ENCODE assay signal across 16 mouse cellular contexts in the genomic region with DNA sequence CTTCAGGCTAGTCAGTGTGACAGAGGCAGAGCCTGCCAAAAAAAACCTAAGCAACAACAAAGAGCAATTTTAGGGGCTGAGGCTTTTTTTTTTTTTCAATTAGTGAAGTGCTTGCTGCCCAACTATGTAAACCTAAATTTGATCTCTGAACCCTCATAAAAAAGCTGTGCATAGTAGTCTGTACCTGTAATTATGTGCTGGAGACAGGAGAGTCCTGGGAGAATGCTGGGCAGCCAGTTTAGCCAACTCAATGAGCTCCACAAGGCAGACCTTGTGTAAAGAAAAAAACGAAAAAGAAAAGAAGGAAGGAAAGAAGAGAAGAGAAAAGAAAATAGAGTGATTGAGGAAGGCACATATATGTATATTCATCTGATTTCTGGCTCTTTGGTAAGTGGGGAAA.
"Had no signal": no experiment of that assay in that cellular context is flagged by ENCODE, and none has a peak within 500 bp of the region (broad histone marks: within the 10 kb centered on the region; RNA-seq: fewer than 3 reads in every experiment).

No protein-coding gene starts in this region.

- H3K9me3 ChIP-seq: neural tube, embryonic 12.5 days; neural tube, embryonic 13.5 days; neural tube, embryonic 15.5 days; stomach, embryonic 15.5 days had no signal

- H3K27ac ChIP-seq: neural tube, embryonic 12.5 days; neural tube, embryonic 13.5 days; neural tube, embryonic 15.5 days; stomach, embryonic 15.5 days; stomach, postnatal 0 days had no signal

- H3K4me1 ChIP-seq: neural tube, embryonic 12.5 days; stomach, embryonic 15.5 days had no signal

- H3K27me3 ChIP-seq: neural tube, embryonic 12.5 days; neural tube, embryonic 13.5 days; neural tube, embryonic 15.5 days; stomach, embryonic 15.5 days had no signal

- H3K4me3 ChIP-seq: neural tube, embryonic 12.5 days; neural tube, embryonic 13.5 days; neural tube, embryonic 15.5 days; stomach, embryonic 15.5 days had no signal

- H3K9ac ChIP-seq: neural tube, embryonic 12.5 days; neural tube, embryonic 13.5 days; neural tube, embryonic 15.5 days; stomach, embryonic 15.5 days had no signal

- DNase-seq: retina, postnatal 1 day; right cerebral cortex, adult 18-20 months; right cerebral cortex, postnatal 14 days; right cerebral cortex, postnatal 25 days; right cerebral cortex, postnatal 4 days; spleen, adult 18-20 months; thymus, adult 18-20 months; thymus, adult 2 months; thymus, postnatal 14 days; thymus, postnatal 25 days; thymus, postnatal 4 days had no signal

- H3K4me2 ChIP-seq: neural tube, embryonic 12.5 days; neural tube, embryonic 13.5 days; neural tube, embryonic 15.5 days; stomach, embryonic 15.5 days had no signal
